Mouse (Mus musculus) small intestine, adult 2 months (tissue): ENCODE data around the gene Tex13c2.

ENCODE experiments used
- CTCF ChIP-seq: fragments of 200-500 bp; IDR thresholded peaks from 2 replicates; pipeline ENCODE4 v1.5.1; 2012; ENCODE audit warnings: low read depth, mild to moderate bottlenecking, control low read depth, inconsistent platforms, low read length, moderate library complexity, mixed read lengths; ENCODE audit not compliant: insufficient replicate concordance, insufficient read length; ENCODE audit errors: extremely low read depth
- POLR2A ChIP-seq: fragments of 200-500 bp; IDR thresholded peaks from 2 replicates; pipeline ENCODE4 v1.6.1; 2012; ENCODE audit warnings: low read depth, mild to moderate bottlenecking, control low read depth, inconsistent platforms, low read length, moderate library complexity

GRCm38 (mm10) chrX:42490336-42490735, 845 bp downstream of the Tex13c2 start:
- TF ChIP-seq POLR2A (no peak), CTCF (no peak)
